Mouse (Mus musculus): ENCODE measurements around the gene Casd1.

The Casd1 gene

GRCm38 (mm10) chr6:4600658-4601296 lies at the start of gene Casd1:
TSS of gene Casd1 (plus strand) at chr6:4600839.
- peak; percentile 38 to 44 for DNase-seq (ENCODE audit: low spot score in 2 of 2)

- DNase-seq (ENCODE audit: low spot score in 2 of 2): no peak
Measured at GRCm38 (mm10) chr6:4555366-4555765, 45.3 kb upstream of the Casd1 start.

- no peak for DNase-seq (ENCODE audit: low spot score in 2 of 2)
Measured at GRCm38 (mm10) chr6:4557086-4557485, 43.6 kb upstream of the Casd1 start.

- peak; percentile 21 to 36 for DNase-seq (ENCODE audit: low spot score in 2 of 2)
Measured at GRCm38 (mm10) chr6:4557678-4558077, 43.0 kb upstream of the Casd1 start.

- DNase-seq (ENCODE audit: low spot score in 2 of 2): no peak
Measured at GRCm38 (mm10) chr6:4561156-4561555, 39.5 kb upstream of the Casd1 start.

- no peak for DNase-seq (ENCODE audit: low spot score in 2 of 2)
Measured at GRCm38 (mm10) chr6:4561621-4562020, 39.0 kb upstream of the Casd1 start.

- DNase-seq (ENCODE audit: low spot score in 2 of 2): no peak
Measured at GRCm38 (mm10) chr6:4562401-4562800, 38.2 kb upstream of the Casd1 start.

- no peak for DNase-seq (ENCODE audit: low spot score in 2 of 2)
Measured at GRCm38 (mm10) chr6:4563477-4563876, 37.2 kb upstream of the Casd1 start.

GRCm38 (mm10) chr6:4570412-4570811 lies 30.2 kb upstream of the Casd1 start:
- no peak for DNase-seq (ENCODE audit: low spot score in 2 of 2)

GRCm38 (mm10) chr6:4577756-4578155 lies 22.9 kb upstream of the Casd1 start:
- DNase-seq (ENCODE audit: low spot score in 2 of 2): no peak

GRCm38 (mm10) chr6:4578343-4578742 lies 22.3 kb upstream of the Casd1 start:
- no peak for DNase-seq (ENCODE audit: low spot score in 2 of 2)

- DNase-seq (ENCODE audit: low spot score in 2 of 2): no peak
Measured at GRCm38 (mm10) chr6:4579620-4580019, 21.0 kb upstream of the Casd1 start.

GRCm38 (mm10) chr6:4583485-4583884 lies 17.2 kb upstream of the Casd1 start:
- DNase-seq (ENCODE audit: low spot score in 2 of 2): no peak

GRCm38 (mm10) chr6:4587946-4588345 lies 12.7 kb upstream of the Casd1 start:
- DNase-seq (ENCODE audit: low spot score in 2 of 2): no peak

GRCm38 (mm10) chr6:4588722-4589121 lies 11.9 kb upstream of the Casd1 start:
- no peak for DNase-seq (ENCODE audit: low spot score in 2 of 2)

GRCm38 (mm10) chr6:4590089-4590488 lies 10.6 kb upstream of the Casd1 start:
- DNase-seq (ENCODE audit: low spot score in 2 of 2): no peak

- DNase-seq (ENCODE audit: low spot score in 2 of 2): no peak
Measured at GRCm38 (mm10) chr6:4597711-4598110, 2.9 kb upstream of the Casd1 start.

- no peak for DNase-seq (ENCODE audit: low spot score in 2 of 2)
Measured at GRCm38 (mm10) chr6:4600085-4600657, 468 bp upstream of the Casd1 start.

- DNase-seq (ENCODE audit: low spot score in 2 of 2): peak in 1 of 2 experiments; percentile 11
Measured at GRCm38 (mm10) chr6:4601297-4601931, 775 bp downstream of the Casd1 start.

- DNase-seq (ENCODE audit: low spot score in 2 of 2): no peak
Measured at GRCm38 (mm10) chr6:4602012-4602411, 1.4 kb downstream of the Casd1 start.

GRCm38 (mm10) chr6:4606394-4606793 lies 5.8 kb downstream of the Casd1 start:
- DNase-seq (ENCODE audit: low spot score in 2 of 2): no peak

GRCm38 (mm10) chr6:4610216-4610896 lies 9.7 kb downstream of the Casd1 start:
- no peak for DNase-seq (ENCODE audit: low spot score in 2 of 2)

- no peak for DNase-seq (ENCODE audit: low spot score in 2 of 2)
Measured at GRCm38 (mm10) chr6:4611853-4612252, 11.2 kb downstream of the Casd1 start.

Data from frontal cortex, postnatal 25 days (tissue).